Mouse (Mus musculus): Measurements from ENCODE around the gene Mug2. TPM values are rescaled to one million over a fixed set of nuclear protein-coding genes. Genes with fewer than 3 reads are reported as not detected.
"Not testable (repeated sequence)": the region's sequence is repeated elsewhere in the genome, so short reads cannot be mapped to it uniquely, and the experiment has no call there.

Gene Mug2
- not detected in 2 replicates for total RNA-seq (2012; rRNA removed)

DNA sequence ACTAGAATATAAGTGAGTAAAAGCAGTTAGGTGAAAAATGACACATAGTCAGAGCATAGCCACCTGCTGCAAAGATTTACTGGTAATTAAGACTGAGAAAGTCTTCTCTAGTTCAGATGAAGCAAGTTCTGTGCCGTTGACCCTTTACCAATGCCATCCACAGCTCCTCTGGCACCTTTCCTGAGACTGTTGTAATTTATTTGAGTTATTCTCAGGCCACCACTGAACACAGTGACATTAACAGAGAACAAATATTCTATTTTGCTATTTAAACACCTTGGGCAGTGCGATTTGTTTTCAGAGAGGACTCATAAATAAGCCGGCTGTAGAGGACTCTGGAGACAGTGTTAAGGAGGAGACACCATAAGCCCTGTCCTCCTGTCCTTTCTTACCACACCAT is at the start of gene Mug2:
Mug2 (plus strand) TSS at position 301 of the 400 bp plus-strand sequence.
- H3K4me3 ChIP-seq (ENCODE audit: insufficient read depth in 1 of 2, low read depth in 1 of 2, low read length in 2 of 2, poor library complexity in 1 of 2, severe bottlenecking in 1 of 2), result not testable (repeated sequence)

GRCm38 (mm10) chr6:121957803-121958349 is 48.7 kb upstream of the Mug2 start:
- not testable (repeated sequence) for H3K36me3 ChIP-seq (ENCODE audit: control insufficient read depth, insufficient read depth, low read length, poor library complexity, severe bottlenecking); H3K4me3 ChIP-seq (ENCODE audit: insufficient read depth in 1 of 2, low read depth in 1 of 2, low read length in 2 of 2, poor library complexity in 1 of 2, severe bottlenecking in 1 of 2); H3K4me1 ChIP-seq (ENCODE audit: control insufficient read depth in 2 of 2, insufficient read depth in 2 of 2, low read length in 2 of 2, poor library complexity in 1 of 2); H3K27ac ChIP-seq (ENCODE audit: insufficient read depth, low read depth, low read length, poor library complexity, severe bottlenecking); H3K9ac ChIP-seq (ENCODE audit: insufficient read depth, low read depth, low read length, poor library complexity, severe bottlenecking); DNase-seq (ENCODE audit: low read depth, low spot score); H3K9me3 ChIP-seq (ENCODE audit: control insufficient read depth, insufficient read depth, low read depth, low read length)
- in situ Hi-C loops (cut with MboI; ENCODE audit: low sequenced_read_pairs in 2 of 2, unreplicated experiment in 2 of 2), result loop anchor here in 1 of 2 experiments (25.0 kb wide), 1 partner anchor 371 kb away; no protein-coding TSS in a partner anchor

More for the DNA sequence above, at the start of gene Mug2:
- H3K9me3 ChIP-seq (ENCODE audit: control insufficient read depth, insufficient read depth, low read depth, low read length); H3K4me1 ChIP-seq (ENCODE audit: control insufficient read depth in 2 of 2, insufficient read depth in 2 of 2, low read length in 2 of 2, poor library complexity in 1 of 2); H3K9ac ChIP-seq (ENCODE audit: insufficient read depth, low read depth, low read length, poor library complexity, severe bottlenecking); DNase-seq (ENCODE audit: low read depth, low spot score); H3K27ac ChIP-seq (ENCODE audit: insufficient read depth, low read depth, low read length, poor library complexity, severe bottlenecking); in situ Hi-C loops (cut with MboI; ENCODE audit: low sequenced_read_pairs in 2 of 2, unreplicated experiment in 2 of 2); H3K36me3 ChIP-seq (ENCODE audit: control insufficient read depth, insufficient read depth, low read length, poor library complexity, severe bottlenecking): not testable (repeated sequence)

DNA sequence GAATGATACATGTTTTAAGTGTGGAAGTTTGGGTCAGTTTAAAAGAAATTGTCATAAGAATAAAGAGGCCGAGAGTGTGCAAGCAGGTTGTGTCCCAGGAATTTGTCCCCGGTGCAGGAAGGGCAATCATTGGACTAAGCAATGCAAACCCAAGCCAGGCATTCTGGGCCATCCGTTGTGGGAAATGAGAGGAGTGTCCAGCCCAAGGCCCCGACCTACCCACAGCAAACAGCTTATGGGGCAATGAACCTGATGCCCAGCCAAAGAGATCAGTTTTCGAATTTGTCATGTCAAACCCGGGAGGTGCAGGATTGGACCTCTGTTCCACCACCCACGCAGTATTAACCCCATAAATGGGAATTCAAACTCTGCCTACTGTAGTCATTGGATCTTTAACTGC is 30.9 kb upstream of the Mug2 start:
- Histone ChIP-seq H3K4me1 (ENCODE audit: control insufficient read depth in 2 of 2, insufficient read depth in 2 of 2, low read length in 2 of 2, poor library complexity in 1 of 2) (no peaks in the 10 kb centered on the region), H3K36me3 (ENCODE audit: control insufficient read depth, insufficient read depth, low read length, poor library complexity, severe bottlenecking) (no peaks in the 10 kb centered on the region), H3K9ac (ENCODE audit: insufficient read depth, low read depth, low read length, poor library complexity, severe bottlenecking) (no peak overlapping the region), H3K4me3 (ENCODE audit: insufficient read depth in 1 of 2, low read depth in 1 of 2, low read length in 2 of 2, poor library complexity in 1 of 2, severe bottlenecking in 1 of 2) (no peak overlapping the region), H3K9me3 (ENCODE audit: control insufficient read depth, insufficient read depth, low read depth, low read length) (no peaks in the 10 kb centered on the region), H3K27ac (ENCODE audit: insufficient read depth, low read depth, low read length, poor library complexity, severe bottlenecking) (no peak overlapping the region)
- DNase-seq (ENCODE audit: low read depth, low spot score), result no peak
- TF ChIP-seq CHD2 (IDR thresholded peaks at IDR 0.05; ENCODE audit: low read depth, low read length) (no peak), MAFK (IDR thresholded peaks at IDR 0.05; ENCODE audit: insufficient read depth, low read depth, low read length) (no peak), ZNF384 (IDR thresholded peaks at IDR 0.05; ENCODE audit: low read depth, low read length) (no peak), ZC3H11A (IDR thresholded peaks at IDR 0.05; ENCODE audit: borderline replicate concordance, low read depth, low read length) (no peak)
- in situ Hi-C loops (cut with MboI; ENCODE audit: low sequenced_read_pairs in 2 of 2, unreplicated experiment in 2 of 2), result no loop called here

DNA sequence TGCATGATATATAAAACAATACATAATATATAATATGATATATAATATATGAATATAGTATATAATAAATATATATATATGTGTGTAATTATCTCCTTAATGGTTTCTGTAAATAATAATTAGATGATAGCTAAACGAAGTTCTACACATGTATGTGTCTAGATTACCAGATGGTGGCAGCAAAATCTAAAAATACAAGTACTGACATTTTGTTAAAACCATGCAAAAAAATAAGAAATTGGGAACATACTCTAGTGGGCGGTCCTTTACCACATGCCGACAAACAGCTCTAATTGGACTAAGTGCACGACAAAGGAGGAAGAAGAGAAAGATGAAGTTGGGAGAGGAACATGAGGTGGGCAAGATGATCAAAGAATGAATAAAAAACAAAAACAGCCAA is 94.3 kb downstream of the Mug2 start:
- no peaks in the 10 kb centered on the region for H3K9me3 ChIP-seq (ENCODE audit: control insufficient read depth, insufficient read depth, low read depth, low read length)
- no peak overlapping the region for H3K27ac ChIP-seq (ENCODE audit: insufficient read depth, low read depth, low read length, poor library complexity, severe bottlenecking)
- no peak overlapping the region for H3K9ac ChIP-seq (ENCODE audit: insufficient read depth, low read depth, low read length, poor library complexity, severe bottlenecking)
- no peak for DNase-seq (ENCODE audit: low read depth, low spot score)
- H3K36me3 ChIP-seq (ENCODE audit: control insufficient read depth, insufficient read depth, low read length, poor library complexity, severe bottlenecking), result no peaks in the 10 kb centered on the region
- in situ Hi-C loops (cut with MboI; ENCODE audit: low sequenced_read_pairs in 2 of 2, unreplicated experiment in 2 of 2), result no loop called here
- no peaks in the 10 kb centered on the region for H3K4me1 ChIP-seq (ENCODE audit: control insufficient read depth in 2 of 2, insufficient read depth in 2 of 2, low read length in 2 of 2, poor library complexity in 1 of 2)
- TF ChIP-seq ZNF384 (IDR thresholded peaks at IDR 0.05; ENCODE audit: low read depth, low read length) (no peak), MAFK (IDR thresholded peaks at IDR 0.05; ENCODE audit: insufficient read depth, low read depth, low read length) (no peak), CHD2 (IDR thresholded peaks at IDR 0.05; ENCODE audit: low read depth, low read length) (no peak), HCFC1 (IDR thresholded peaks at IDR 0.05; ENCODE audit: borderline replicate concordance, insufficient read depth, low read length) (no peak), ZC3H11A (IDR thresholded peaks at IDR 0.05; ENCODE audit: borderline replicate concordance, low read depth, low read length) (no peak)
- H3K4me3 ChIP-seq (ENCODE audit: insufficient read depth in 1 of 2, low read depth in 1 of 2, low read length in 2 of 2, poor library complexity in 1 of 2, severe bottlenecking in 1 of 2), result no peak overlapping the region

GRCm38 (mm10) chr6:122101671-122102070 is 95.1 kb downstream of the Mug2 start:
- Histone ChIP-seq H3K36me3 (ENCODE audit: control insufficient read depth, insufficient read depth, low read length, poor library complexity, severe bottlenecking) (no peaks in the 10 kb centered on the region), H3K9me3 (ENCODE audit: control insufficient read depth, insufficient read depth, low read depth, low read length) (no peaks in the 10 kb centered on the region), H3K4me3 (ENCODE audit: insufficient read depth in 1 of 2, low read depth in 1 of 2, low read length in 2 of 2, poor library complexity in 1 of 2, severe bottlenecking in 1 of 2) (no peak overlapping the region), H3K9ac (ENCODE audit: insufficient read depth, low read depth, low read length, poor library complexity, severe bottlenecking) (no peak overlapping the region), H3K27ac (ENCODE audit: insufficient read depth, low read depth, low read length, poor library complexity, severe bottlenecking) (no peak overlapping the region), H3K4me1 (ENCODE audit: control insufficient read depth in 2 of 2, insufficient read depth in 2 of 2, low read length in 2 of 2, poor library complexity in 1 of 2) (no peaks in the 10 kb centered on the region)
- TF ChIP-seq HCFC1 (IDR thresholded peaks at IDR 0.05; ENCODE audit: borderline replicate concordance, insufficient read depth, low read length) (no peak), ZNF384 (IDR thresholded peaks at IDR 0.05; ENCODE audit: low read depth, low read length) (no peak), CHD2 (IDR thresholded peaks at IDR 0.05; ENCODE audit: low read depth, low read length) (no peak), ZC3H11A (IDR thresholded peaks at IDR 0.05; ENCODE audit: borderline replicate concordance, low read depth, low read length) (no peak), MAFK (IDR thresholded peaks at IDR 0.05; ENCODE audit: insufficient read depth, low read depth, low read length) (no peak)
- in situ Hi-C loops (cut with MboI; ENCODE audit: low sequenced_read_pairs in 2 of 2, unreplicated experiment in 2 of 2), result no loop called here
- DNase-seq (ENCODE audit: low read depth, low spot score), result no peak
